Mouse (Mus musculus) neutrophil, adult 5-6 weeks (primary cell): ENCODE measurements around the gene Zbtb21. TPM values are rescaled to one million over a fixed set of nuclear protein-coding genes. Genes with fewer than 3 reads are reported as not detected.
"Not testable (repeated sequence)": the region's sequence is repeated elsewhere in the genome, so short reads cannot be mapped to it uniquely, and the experiment has no call there.

Source experiments
- ATAC-seq: fragments of 151-379, 151-347 bp; 2 replicates; pipeline ENCODE4 v1.8.0; 2017; ENCODE audit warnings: mild to moderate bottlenecking, moderate TSS enrichment; ENCODE audit not compliant: insufficient number of reproducible peaks, poor library complexity, low FRiP score, severe bottlenecking; ENCODE audit errors: extremely low read depth
- total RNA-seq: library from RNA; stranded (forward); fragments of 200-1000 nt; gene quantifications from 2 replicates; pipeline ENCODE4 v1.2.3, GENCODE M21; 2017

Zbtb21 gene
- total RNA-seq, 1 experiment from 2014 or later: 23.7 TPM

GRCm38 (mm10) chr16:97952371-97952770 lies 10.1 kb downstream of the Zbtb21 start:
- no peak for ATAC-seq

- no peak for ATAC-seq
Measured at GRCm38 (mm10) chr16:97950061-97950460, 12.4 kb downstream of the Zbtb21 start.

GRCm38 (mm10) chr16:97948836-97949235 lies 13.6 kb downstream of the Zbtb21 start:
- peak; percentile 39; the same call in 1 of the 2 replicates for ATAC-seq

GRCm38 (mm10) chr16:97946993-97947392 lies 15.4 kb downstream of the Zbtb21 start:
- not testable (repeated sequence) for ATAC-seq

GRCm38 (mm10) chr16:97941844-97942243 lies 20.6 kb downstream of the Zbtb21 start:
- ATAC-seq: no peak

GRCm38 (mm10) chr16:97940471-97940973 lies 21.9 kb downstream of the Zbtb21 start:
- no peak for ATAC-seq

GRCm38 (mm10) chr16:97935815-97936214 lies 26.6 kb downstream of the Zbtb21 start:
- no peak for ATAC-seq

GRCm38 (mm10) chr16:97930231-97930630 lies 32.2 kb downstream of the Zbtb21 start:
- no peak for ATAC-seq

- no peak for ATAC-seq
Measured at GRCm38 (mm10) chr16:97929520-97929919, 32.9 kb downstream of the Zbtb21 start.

- no peak for ATAC-seq
Measured at GRCm38 (mm10) chr16:97927331-97927938, 35.0 kb downstream of the Zbtb21 start.

- ATAC-seq: no peak
Measured at GRCm38 (mm10) chr16:97926381-97926780, 36.0 kb downstream of the Zbtb21 start.

- no peak for ATAC-seq
Measured at GRCm38 (mm10) chr16:97925760-97926159, 36.7 kb downstream of the Zbtb21 start.

- ATAC-seq: no peak
Measured at GRCm38 (mm10) chr16:97923700-97924099, 38.7 kb downstream of the Zbtb21 start.

GRCm38 (mm10) chr16:97922779-97923126 lies 39.7 kb downstream of the Zbtb21 start:
- no peak for ATAC-seq

- ATAC-seq: peak; percentile 68
Measured at GRCm38 (mm10) chr16:97921961-97922778, 40.3 kb downstream of the Zbtb21 start.

GRCm38 (mm10) chr16:97920621-97921020 lies 41.8 kb downstream of the Zbtb21 start:
- ATAC-seq: no peak

- no peak for ATAC-seq
Measured at GRCm38 (mm10) chr16:97919793-97920192, 42.6 kb downstream of the Zbtb21 start.

- ATAC-seq: no peak
Measured at GRCm38 (mm10) chr16:97912873-97913272, 49.5 kb downstream of the Zbtb21 start.

GRCm38 (mm10) chr16:97909356-97909755 lies 53.1 kb downstream of the Zbtb21 start:
- no peak for ATAC-seq

GRCm38 (mm10) chr16:97907496-97907895 lies 54.9 kb downstream of the Zbtb21 start:
- ATAC-seq: no peak
